Mouse (Mus musculus): Measurements from ENCODE around the gene Lrrc34. TPM values are rescaled to one million over a fixed set of nuclear protein-coding genes. Genes with fewer than 3 reads are reported as not detected.

Lrrc34 gene
- polyA plus RNA-seq, 1 experiment = 66.2 TPM

DNA sequence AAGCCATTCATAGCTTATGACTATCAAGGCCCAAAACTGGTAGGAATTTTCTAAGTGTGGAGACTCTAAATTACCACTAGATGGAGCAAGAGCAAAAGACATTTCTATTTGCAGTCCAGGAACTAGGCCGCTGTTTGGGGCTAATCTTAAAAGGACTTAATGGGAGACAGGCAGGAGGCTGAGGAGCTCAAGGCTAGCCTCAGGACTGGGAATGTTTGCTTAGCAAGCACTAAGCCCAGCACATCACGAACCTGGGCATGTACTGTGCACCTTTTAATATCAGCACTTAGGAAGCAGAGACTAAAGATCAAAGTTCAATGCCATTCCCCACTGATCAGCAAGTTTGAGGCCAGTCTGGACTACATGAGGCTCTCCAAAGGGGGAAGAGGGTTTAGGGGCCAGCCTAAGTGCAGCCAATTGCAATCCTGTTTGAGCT lies 55.2 kb downstream of the Lrrc34 start:
- H3K27me3 ChIP-seq (ENCODE audit: control insufficient read depth, insufficient read depth, low read length) = no peaks in the 10 kb centered on the region
- peaks cover 8% of the 10 kb centered on the region for H3K4me1 ChIP-seq (ENCODE audit: control insufficient read depth, insufficient read depth, low read length)
- H3K36me3 ChIP-seq (ENCODE audit: control insufficient read depth, insufficient read depth, low read length) = no peaks in the 10 kb centered on the region
- no peak overlapping the region for H3K4me3 ChIP-seq (ENCODE audit: control insufficient read depth, low read depth, low read length)
- peak overlapping the region; percentile 28; the same call in 1 of the 2 replicates for H3K27ac ChIP-seq (ENCODE audit: control insufficient read depth, insufficient read depth, low read depth, low read length)
- TF ChIP-seq CTCF (IDR thresholded peaks at IDR 0.05; ENCODE audit: control insufficient read depth, insufficient read depth, insufficient replicate concordance, low read depth, low read length) = no peak
- TF ChIP-seq POLR2A (IDR thresholded peaks at IDR 0.05; ENCODE audit: control insufficient read depth, low read depth, low read length) = no peak

DNA sequence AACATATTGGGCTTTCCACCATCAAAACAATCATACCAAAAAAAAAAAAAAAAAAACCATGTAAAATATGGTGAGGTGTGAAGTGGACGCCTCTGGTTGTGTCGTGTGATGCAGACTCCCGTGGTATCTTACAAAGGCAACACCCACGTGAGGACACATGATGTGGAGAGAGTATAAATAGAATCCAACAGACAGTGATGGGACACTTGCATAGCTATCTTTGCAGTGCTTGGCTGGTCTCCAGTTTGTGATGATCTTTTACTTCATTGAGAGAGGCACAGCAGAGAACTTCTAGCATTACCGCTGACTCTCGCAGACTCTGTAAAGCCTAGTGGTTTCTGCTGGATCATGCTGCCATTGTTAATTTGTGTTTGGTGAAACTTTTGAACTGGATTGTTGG lies 58.8 kb downstream of the Lrrc34 start:
- H3K4me3 ChIP-seq (ENCODE audit: control insufficient read depth, low read depth, low read length) = no peak overlapping the region
- H3K27me3 ChIP-seq (ENCODE audit: control insufficient read depth, insufficient read depth, low read length) = no peaks in the 10 kb centered on the region
- H3K4me1 ChIP-seq (ENCODE audit: control insufficient read depth, insufficient read depth, low read length) = no peaks in the 10 kb centered on the region
- no peak overlapping the region for H3K27ac ChIP-seq (ENCODE audit: control insufficient read depth, insufficient read depth, low read depth, low read length)
- no peaks in the 10 kb centered on the region for H3K36me3 ChIP-seq (ENCODE audit: control insufficient read depth, insufficient read depth, low read length)
- TF ChIP-seq CTCF (IDR thresholded peaks at IDR 0.05; ENCODE audit: control insufficient read depth, insufficient read depth, insufficient replicate concordance, low read depth, low read length) (no peak), POLR2A (IDR thresholded peaks at IDR 0.05; ENCODE audit: control insufficient read depth, low read depth, low read length) (no peak)

Other genes starting within 250 kb of the Lrrc34 start
- 0.19 and 0.26 TPM in 2 replicates for gene Mecom, start 99.9 kb downstream of the Lrrc34 start, polyA plus RNA-seq (2012; rRNA removed)
- gene Actrt3, start 47.9 kb downstream of the Lrrc34 start, polyA plus RNA-seq (2012; rRNA removed) = 42.8 and 48.8 TPM in 2 replicates
- gene Mynn, start 45.8 kb downstream of the Lrrc34 start, polyA plus RNA-seq (2012; rRNA removed) = 6.1 and 6.2 TPM in 2 replicates
- gene Lrriq4, start 3.4 kb downstream of the Lrrc34 start, polyA plus RNA-seq (2012; rRNA removed) = 45.2 and 45.3 TPM in 2 replicates
- gene Lrrc31, start 52.0 kb upstream of the Lrrc34 start, polyA plus RNA-seq (2012; rRNA removed) = not detected in 2 replicates
- gene Samd7, start 98.4 kb upstream of the Lrrc34 start, polyA plus RNA-seq (2012; rRNA removed) = 2.4 and 3.0 TPM in 2 replicates
- gene Sec62, start 145.0 kb upstream of the Lrrc34 start, polyA plus RNA-seq (2012; rRNA removed) = 6.7 and 9.0 TPM in 2 replicates
- gene Gpr160, start 208.1 kb upstream of the Lrrc34 start, polyA plus RNA-seq (2012; rRNA removed) = 191 and 218 TPM in 2 replicates